Mouse (Mus musculus) inflammation-experienced regulatory T-cells, adult 6 months (primary cell): ENCODE measurements around the gene Gm10638. TPM values are rescaled to one million over a fixed set of nuclear protein-coding genes. Genes with fewer than 3 reads are reported as not detected.

Experiments used
- ATAC-seq: one replicate; pipeline ENCODE4 v1.8.0; 2017
- polyA plus RNA-seq, 3 experiments: library from polyadenylated mRNA; unstranded; fragments of 100-300 nt; shearing (Covaris generic); gene quantifications; one replicate each; pipeline ENCODE4 v1.2.1; 2017

The Gm10638 gene
- polyA plus RNA-seq, 3 experiments from 2014 or later = 0.51 TPM; not detected in 2

- no peak for ATAC-seq
These were observed 44.1 kb downstream of the Gm10638 start for GRCm38 (mm10) chr8:86789576-86789975.

GRCm38 (mm10) chr8:86791542-86791941, 46.0 kb downstream of the Gm10638 start:
- no peak for ATAC-seq

DNA sequence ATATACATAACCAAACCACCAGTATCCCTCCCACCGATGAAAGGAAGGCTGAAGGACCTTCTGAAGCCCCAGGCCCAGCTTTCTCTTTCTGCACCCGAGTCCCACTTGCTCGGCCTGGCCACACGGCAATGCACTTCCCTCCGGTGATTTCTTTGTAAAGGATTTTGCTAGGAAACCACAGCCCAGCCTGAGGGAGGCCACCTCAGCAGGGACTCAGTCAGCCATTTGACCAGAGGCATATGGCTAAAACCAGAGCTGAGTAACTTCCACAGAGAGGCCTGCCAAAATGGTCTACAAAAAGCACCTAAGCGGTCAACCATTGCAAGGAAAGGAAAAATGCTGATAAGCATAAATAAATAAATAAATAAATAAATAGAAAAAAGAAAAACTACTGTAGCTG, 49.2 kb downstream of the Gm10638 start:
- no peak for ATAC-seq

Other genes starting within 250 kb of the Gm10638 start
- gene Abcc12, start 165.0 kb upstream of the Gm10638 start, polyA plus RNA-seq = not detected
- 10 to 100 TPM; 68.5 to 84.9 (median 70.1) TPM for gene Lonp2, start 121.7 kb upstream of the Gm10638 start, polyA plus RNA-seq
- gene Siah1a, start 235 bp downstream of the Gm10638 start, polyA plus RNA-seq = 1 to 10 TPM; 4.6 to 9.0 (median 6.2) TPM
- gene N4bp1, start 139.6 kb downstream of the Gm10638 start, polyA plus RNA-seq = 10 to 100 TPM in 2 of 3 experiments, 1 to 10 TPM in 1; 8.7 to 11.9 (median 10.4) TPM